Mouse (Mus musculus) limb, embryonic 14.5 days (tissue): ENCODE results near the gene Atf7. TPM values are rescaled to one million over a fixed set of nuclear protein-coding genes. Genes with fewer than 3 reads are reported as not detected.

ENCODE experiments used
- ATAC-seq: fragments of 200-750 bp; cut with Nextera tagmentation; 2 replicates; pipeline ENCODE4 v1.8.0; 2017; ENCODE audit warnings: low read depth, moderate number of reproducible peaks, moderate TSS enrichment; ENCODE audit not compliant: low FRiP score
- DNase-seq: peaks from one replicate; pipeline ENCODE4 v3.0.0-alpha.2; 2015; ENCODE audit warnings: low spot score
- H3K27ac ChIP-seq: fragments of 300-500 bp; sonication (generic); replicated peaks from 2 replicates; pipeline ENCODE4 v1.5.1; 2014; ENCODE audit warnings: low read depth, mild to moderate bottlenecking, low read length, moderate library complexity, mixed read lengths
- H3K27me3 ChIP-seq: fragments of 300-500 bp; sonication (generic); 2 replicates; pipeline ENCODE4 v1.6.1; 2014; ENCODE audit warnings: low read length, mixed read lengths; ENCODE audit not compliant: control insufficient read depth, insufficient read depth
- H3K36me3 ChIP-seq: fragments of 300-500 bp; sonication (generic); 2 replicates; pipeline ENCODE4 v1.6.1; 2014; ENCODE audit warnings: mild to moderate bottlenecking, low read length, moderate library complexity, mixed read lengths; ENCODE audit not compliant: control insufficient read depth, insufficient read depth
- H3K4me1 ChIP-seq: fragments of 300-500 bp; sonication (generic); 2 replicates; pipeline ENCODE4 v1.6.1; 2014; ENCODE audit warnings: antibody characterized with exemption, low read length, mixed read lengths; ENCODE audit not compliant: control insufficient read depth, insufficient read depth
- H3K4me2 ChIP-seq: fragments of 300-500 bp; sonication (generic); replicated peaks from 2 replicates; pipeline ENCODE4 v1.6.1; 2014; ENCODE audit warnings: low read depth, mild to moderate bottlenecking, low read length, moderate library complexity; ENCODE audit not compliant: severe bottlenecking
- H3K4me3 ChIP-seq: fragments of 300-500 bp; sonication (generic); replicated peaks from 2 replicates; pipeline ENCODE4 v1.5.1; 2014; ENCODE audit warnings: low read length
- H3K9ac ChIP-seq: fragments of 300-500 bp; sonication (generic); 2 replicates; pipeline ENCODE4 v1.6.1; 2014; ENCODE audit warnings: mild to moderate bottlenecking, low read depth, low read length, moderate library complexity; ENCODE audit not compliant: severe bottlenecking
- H3K9me3 ChIP-seq: fragments of 300-500 bp; sonication (generic); 2 replicates; pipeline ENCODE4 v1.6.1; 2016; ENCODE audit warnings: low read length; ENCODE audit not compliant: control insufficient read depth
- POLR2A ChIP-seq: fragments of 200-500 bp; IDR thresholded peaks from 2 replicates; pipeline ENCODE4 v1.8.0; 2012; ENCODE audit warnings: inconsistent platforms, mild to moderate bottlenecking, moderate library complexity, borderline replicate concordance; ENCODE audit not compliant: insufficient read depth, insufficient read length; ENCODE audit errors: extremely low read depth
- WGBS: fragments of 180-500 bp; shearing (Covaris S2); extraction: QIAGEN DNeasy Blood & Tissue Kit; methylation state at CpG from one replicate; pipeline ENCODE4 v1.1.7; 2014; 5-methylcytosine and 5-hydroxymethylcytosine counted together
- polyA plus RNA-seq, 2 experiments: library from polyadenylated mRNA; depleted of rRNA in 1 of 2; stranded (reverse) in 1 of 2; unstranded in 1 of 2; fragments of >200 nt; fragmentation: Nextera tagmentation in 1 of 2; extraction: Ambion mirVana in 1 of 2; gene quantifications; 2 replicates each; pipeline versions ENCODE4 v1.2.1 to v1.2.3; 2012 to 2014

Atf7 gene
- polyA plus RNA-seq, 2 experiments = 50.7 to 110 TPM

DNA sequence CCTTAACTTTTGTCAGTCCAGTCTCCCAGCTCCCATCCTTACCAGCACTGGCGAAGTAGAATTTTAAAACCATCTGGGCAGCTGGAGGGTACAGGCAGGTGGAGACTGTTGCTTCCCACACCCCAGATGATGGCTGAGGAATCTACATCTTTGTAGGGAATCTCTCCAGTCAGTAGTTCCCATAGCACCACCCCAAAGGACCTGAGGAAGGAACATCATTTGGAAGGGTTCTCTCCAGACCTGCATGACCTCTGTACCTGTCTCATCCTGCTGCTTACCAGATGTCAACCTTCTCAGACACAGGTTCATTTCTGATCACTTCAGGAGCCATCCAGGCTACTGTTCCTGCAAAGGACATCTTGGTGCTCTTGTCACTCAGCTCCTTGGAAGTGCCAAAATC, 121.8 kb downstream of the Atf7 start, which contains the start of gene Gm10337:
Gm10337 (plus strand) TSS at position 276 of the 400 bp plus-strand sequence.
- WGBS = 94% methylated on average over 1 of the region's 1 CpGs

GRCm38 (mm10) chr15:102502254-102502840, 122.9 kb downstream of the Atf7 start:
- no peak overlapping the region for H3K4me3 ChIP-seq
- no peak for DNase-seq

More for the DNA sequence above, 121.8 kb downstream of the Atf7 start, which contains the start of gene Gm10337:
- DNase-seq = no peak
- no peak within 1 kb of the TSS for H3K9ac ChIP-seq
- no peak within 1 kb of the TSS for H3K27ac ChIP-seq
- no peak for TF ChIP-seq POLR2A
- no peaks in the 10 kb centered on the region for H3K4me1 ChIP-seq
- no peak within 1 kb of the TSS for H3K4me2 ChIP-seq
- H3K4me3 ChIP-seq = no peak within 1 kb of the TSS
- no peaks in the 10 kb centered on the region for H3K9me3 ChIP-seq
- H3K27me3 ChIP-seq = no peaks in the 10 kb centered on the region
- H3K36me3 ChIP-seq = peaks cover 74% of the 10 kb centered on the region
- no peak for ATAC-seq

DNA sequence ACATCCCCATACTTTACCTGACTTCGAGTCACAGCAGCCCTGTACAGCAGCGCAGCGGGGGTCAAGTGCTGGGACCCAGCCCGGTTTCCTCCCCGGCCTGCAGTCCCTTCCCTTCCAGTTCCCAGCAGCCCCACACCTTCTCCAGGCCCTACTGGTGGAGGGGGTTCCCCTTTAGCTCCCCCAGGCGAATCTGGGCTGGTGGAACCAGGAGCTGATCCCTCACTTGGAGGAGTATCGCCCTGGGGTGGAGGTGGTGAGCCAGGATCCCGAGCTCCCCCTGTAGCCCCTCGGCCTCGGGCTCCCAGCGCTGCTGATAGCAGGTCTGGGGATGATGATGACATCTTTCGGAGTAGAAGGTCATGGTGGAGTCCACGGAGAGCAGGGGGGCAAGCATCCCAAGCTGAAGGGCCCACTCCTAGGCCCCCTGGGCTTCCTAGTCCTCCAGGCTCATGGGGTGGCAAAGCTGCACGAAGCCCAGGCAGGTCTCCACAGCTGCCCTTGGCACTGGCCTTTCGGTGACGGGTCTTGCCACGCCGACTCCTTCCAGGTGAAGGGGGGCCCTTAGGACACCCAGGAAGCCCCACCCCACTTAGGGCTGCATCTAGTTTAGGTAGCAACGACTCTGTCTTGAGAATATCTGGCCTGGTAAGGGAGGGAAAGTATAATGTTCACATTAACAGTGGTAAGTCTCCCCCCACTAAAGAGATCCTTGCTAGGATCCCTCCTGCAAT, 124.0 kb downstream of the Atf7 start:
- H3K36me3 ChIP-seq = peaks cover 88% of the 10 kb centered on the region
- H3K4me2 ChIP-seq = no peak overlapping the region
- H3K4me1 ChIP-seq = no peaks in the 10 kb centered on the region
- 87% methylated on average over 19 of the region's 19 CpGs for WGBS
- no peaks in the 10 kb centered on the region for H3K9me3 ChIP-seq
- H3K27me3 ChIP-seq = no peaks in the 10 kb centered on the region
- TF ChIP-seq POLR2A = no peak
- ATAC-seq (0 out of 2 replicates have a peak, but pooled peaks have one; percentile 8), DNase-seq (no peak)
- H3K27ac ChIP-seq = no peak overlapping the region
- no peak overlapping the region for H3K9ac ChIP-seq
- no peak overlapping the region for H3K4me3 ChIP-seq

More at GRCm38 (mm10) chr15:102502254-102502840, 122.9 kb downstream of the Atf7 start:
- Histone ChIP-seq H3K9ac (no peak overlapping the region), H3K27ac (no peak overlapping the region), H3K9me3 (no peaks in the 10 kb centered on the region), H3K36me3 (peaks cover 83% of the 10 kb centered on the region), H3K27me3 (no peaks in the 10 kb centered on the region), H3K4me2 (no peak overlapping the region), H3K4me1 (no peaks in the 10 kb centered on the region)
- WGBS = 83% methylated on average over 9 of the region's 9 CpGs
- TF ChIP-seq POLR2A = no peak
- no peak for ATAC-seq

- no peak overlapping the region for H3K27ac ChIP-seq
- no peak for ATAC-seq
- peaks cover 95% of the 10 kb centered on the region for H3K36me3 ChIP-seq
These were observed 124.8 kb downstream of the Atf7 start for GRCm38 (mm10) chr15:102500479-102500878.

DNA sequence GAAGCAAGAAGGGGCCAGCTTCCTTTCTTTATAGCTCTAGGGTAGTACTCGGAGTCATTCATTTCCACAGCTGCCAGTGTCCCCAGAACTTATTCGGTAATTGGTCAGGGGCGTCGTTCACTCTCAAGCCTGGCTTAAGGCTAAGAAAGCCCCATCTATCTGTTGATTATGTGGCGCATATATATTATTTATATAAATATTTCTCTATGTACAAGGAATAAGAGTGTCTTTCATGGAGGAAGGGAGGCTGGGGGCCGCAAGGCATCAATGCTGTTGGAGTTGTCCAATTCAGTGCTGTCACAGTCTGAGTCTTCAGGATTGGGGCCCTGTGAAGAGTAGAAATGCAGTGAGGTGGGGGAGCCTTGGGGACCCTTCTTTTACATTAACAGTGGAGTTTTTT, 125.4 kb downstream of the Atf7 start:
- ATAC-seq (no peak), DNase-seq (no peak)
- no peaks in the 10 kb centered on the region for H3K4me1 ChIP-seq
- TF ChIP-seq POLR2A = no peak
- no peaks in the 10 kb centered on the region for H3K27me3 ChIP-seq
- no peak overlapping the region for H3K4me3 ChIP-seq
- no peak overlapping the region for H3K9ac ChIP-seq
- H3K27ac ChIP-seq = no peak overlapping the region
- H3K4me2 ChIP-seq = no peak overlapping the region
- peaks cover 98% of the 10 kb centered on the region for H3K36me3 ChIP-seq
- H3K9me3 ChIP-seq = no peaks in the 10 kb centered on the region
- WGBS = 92% methylated on average over 6 of the region's 6 CpGs

More at GRCm38 (mm10) chr15:102500479-102500878, 124.8 kb downstream of the Atf7 start:
- H3K9ac ChIP-seq = no peak overlapping the region
- TF ChIP-seq POLR2A = no peak
- H3K4me1 ChIP-seq = no peaks in the 10 kb centered on the region
- H3K9me3 ChIP-seq = no peaks in the 10 kb centered on the region
- H3K27me3 ChIP-seq = no peaks in the 10 kb centered on the region
- 89% methylated on average over 5 of the region's 5 CpGs for WGBS
- no peak for DNase-seq
- H3K4me3 ChIP-seq = no peak overlapping the region
- no peak overlapping the region for H3K4me2 ChIP-seq
